Mouse (Mus musculus): ENCODE results near the gene Slc8a2. TPM values are rescaled to one million over a fixed set of nuclear protein-coding genes. Genes with fewer than 3 reads are reported as not detected.

Slc8a2 gene
- polyA plus RNA-seq, 1 experiment = 0.02 TPM

DNA sequence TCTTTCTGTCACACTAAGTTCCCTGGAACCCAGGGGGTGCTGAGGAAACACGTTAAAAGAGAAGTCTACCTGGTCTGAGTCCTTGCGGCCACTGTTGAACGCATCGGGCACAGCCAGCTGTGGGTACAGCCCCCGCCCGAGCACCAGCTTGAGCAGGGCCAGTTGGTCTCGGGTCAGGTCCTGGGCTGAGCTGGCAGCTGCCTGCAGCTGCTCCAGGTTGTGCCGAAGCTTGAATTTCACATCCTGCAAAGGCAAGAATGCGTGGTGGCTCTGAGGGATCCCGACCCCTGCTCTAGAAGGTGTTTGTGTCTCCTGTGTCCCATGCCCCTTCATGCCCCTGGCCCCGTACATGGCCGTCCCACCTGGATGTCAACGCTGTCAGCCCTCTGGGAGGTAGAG lies 73.9 kb downstream of the Slc8a2 start:
- H3K27me3 ChIP-seq (ENCODE audit: control insufficient read depth, insufficient read depth, insufficient read length) = no peaks in the 10 kb centered on the region
- no peaks in the 10 kb centered on the region for H3K79me2 ChIP-seq (ENCODE audit: control insufficient read depth, insufficient read depth)
- H3K4me2 ChIP-seq (ENCODE audit: low read depth) = no peak overlapping the region
- H3K36me3 ChIP-seq (ENCODE audit: control insufficient read depth, insufficient read depth) = no peaks in the 10 kb centered on the region
- no peak overlapping the region for H3ac ChIP-seq (ENCODE audit: control insufficient read depth, insufficient read length)
- TF ChIP-seq TCF12 (IDR thresholded peaks at IDR 0.05; ENCODE audit: insufficient read depth, poor library complexity, severe bottlenecking) (no peak), MYOD1 (IDR thresholded peaks at IDR 0.05; ENCODE audit: control insufficient read depth in 1 of 3, insufficient read length in 2 of 3, low read depth in 2 of 3) (peak in 1 of 3 experiments; percentile 18), MYOG (IDR thresholded peaks at IDR 0.05; ENCODE audit: control insufficient read depth in 1 of 3, insufficient read depth in 1 of 3, insufficient read length in 2 of 3, low read depth in 2 of 3) (peak in 2 of 3 experiments; percentile 13 to 47)
- no peak overlapping the region for H3K4me3 ChIP-seq

DNA sequence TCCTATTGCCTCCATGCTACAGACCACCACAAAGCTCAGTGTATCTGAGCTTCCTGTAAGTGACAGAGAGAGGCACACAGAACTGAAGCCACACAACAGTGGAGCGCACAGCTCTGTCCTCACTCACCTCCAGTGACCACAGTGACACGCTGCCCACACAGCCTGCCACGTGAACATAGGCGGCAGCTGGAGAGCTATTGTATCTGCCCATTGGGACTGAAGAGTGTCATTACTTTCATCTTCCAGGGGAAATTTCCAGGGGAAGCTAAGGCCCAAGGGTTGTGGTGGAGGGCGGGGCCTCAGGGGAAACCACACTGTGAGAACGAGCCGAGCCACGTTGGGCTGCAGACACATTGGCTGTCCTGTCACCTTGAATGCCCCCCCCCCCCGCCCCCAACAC lies 75.2 kb downstream of the Slc8a2 start:
- H3K4me2 ChIP-seq (ENCODE audit: low read depth) = no peak overlapping the region
- H3ac ChIP-seq (ENCODE audit: control insufficient read depth, insufficient read length) = no peak overlapping the region
- TF ChIP-seq SRF (IDR thresholded peaks at IDR 0.05; ENCODE audit: control insufficient read depth, insufficient read length, low read depth) (no peak), MYOG (IDR thresholded peaks at IDR 0.05; ENCODE audit: control insufficient read depth in 1 of 3, insufficient read depth in 1 of 3, insufficient read length in 2 of 3, low read depth in 2 of 3) (peak in 2 of 3 experiments; percentile 3 to 55), MYOD1 (IDR thresholded peaks at IDR 0.05; ENCODE audit: control insufficient read depth in 1 of 3, insufficient read length in 2 of 3, low read depth in 2 of 3) (peak in 1 of 3 experiments; percentile 75)
- H3K79me2 ChIP-seq (ENCODE audit: control insufficient read depth, insufficient read depth) = no peaks in the 10 kb centered on the region
- no peak overlapping the region for H3K4me3 ChIP-seq
- no peaks in the 10 kb centered on the region for H3K36me3 ChIP-seq (ENCODE audit: control insufficient read depth, insufficient read depth)
- H3K27me3 ChIP-seq (ENCODE audit: control insufficient read depth, insufficient read depth, insufficient read length) = no peaks in the 10 kb centered on the region

DNA sequence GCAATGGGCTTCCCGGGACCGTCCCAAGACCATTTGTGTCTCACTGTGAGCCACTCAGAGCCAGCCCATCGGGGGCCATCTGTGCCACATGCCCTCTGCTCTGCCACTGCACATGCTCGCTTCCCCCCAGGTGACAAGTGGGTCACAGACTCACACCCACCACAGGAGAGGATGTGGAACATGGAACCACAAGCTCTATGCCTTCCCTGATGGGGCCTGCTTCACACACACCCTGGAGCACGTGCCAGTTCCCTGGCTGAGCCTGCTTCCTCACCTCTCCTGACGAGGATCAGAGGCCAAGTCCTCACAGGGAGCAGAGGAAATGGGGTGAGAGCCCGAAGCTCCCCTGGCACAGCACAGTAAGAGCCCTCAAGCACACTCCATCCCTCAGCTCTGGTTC lies 77.5 kb downstream of the Slc8a2 start:
- no peaks in the 10 kb centered on the region for H3K79me2 ChIP-seq (ENCODE audit: control insufficient read depth, insufficient read depth)
- H3K4me3 ChIP-seq = no peak overlapping the region
- H3ac ChIP-seq (ENCODE audit: control insufficient read depth, insufficient read length) = no peak overlapping the region
- TF ChIP-seq CEBPB (IDR thresholded peaks at IDR 0.05; ENCODE audit: insufficient read depth, poor library complexity, severe bottlenecking) (no peak), MYOG (IDR thresholded peaks at IDR 0.05; ENCODE audit: control insufficient read depth in 1 of 3, insufficient read depth in 1 of 3, insufficient read length in 2 of 3, low read depth in 2 of 3) (no peak), E2F4 (IDR thresholded peaks at IDR 0.05; ENCODE audit: insufficient read depth) (no peak), POLR2AphosphoS2 (IDR thresholded peaks at IDR 0.05; ENCODE audit: insufficient read length, low read depth) (no peak), MYOD1 (IDR thresholded peaks at IDR 0.05; ENCODE audit: control insufficient read depth in 1 of 3, insufficient read length in 2 of 3, low read depth in 2 of 3) (no peak), TCF3 (IDR thresholded peaks at IDR 0.05; ENCODE audit: insufficient read length, low read depth) (no peak), SRF (IDR thresholded peaks at IDR 0.05; ENCODE audit: control insufficient read depth, insufficient read length, low read depth) (no peak), REST (IDR thresholded peaks at IDR 0.05; ENCODE audit: insufficient read depth, insufficient read length) (no peak)
- H3K27me3 ChIP-seq (ENCODE audit: control insufficient read depth, insufficient read depth, insufficient read length) = no peaks in the 10 kb centered on the region
- peak overlapping the region; percentile 38 for H3K4me2 ChIP-seq (ENCODE audit: low read depth)
- H3K36me3 ChIP-seq (ENCODE audit: control insufficient read depth, insufficient read depth) = no peaks in the 10 kb centered on the region

DNA sequence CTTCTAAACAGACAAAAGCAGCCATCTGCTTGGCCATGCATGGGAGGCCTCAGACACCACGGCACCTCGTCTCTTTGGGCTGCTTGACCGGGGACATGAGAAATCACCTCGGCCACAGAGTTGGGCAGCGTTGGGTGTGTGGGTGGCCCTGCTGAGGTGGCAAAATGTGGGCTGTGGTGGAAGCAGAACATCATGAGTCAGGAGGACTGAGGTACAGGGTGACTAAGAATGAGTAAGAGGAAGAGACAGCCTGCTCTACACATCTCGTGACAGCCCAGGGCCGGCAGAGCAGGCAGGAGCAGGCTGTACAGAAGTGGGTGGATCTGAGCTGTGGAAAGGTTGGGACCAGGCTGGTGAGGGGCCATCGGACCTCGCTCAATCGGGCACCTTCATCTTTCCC lies 77.9 kb downstream of the Slc8a2 start:
- peak in 2 of 3 experiments; percentile 57 to 68 for TF ChIP-seq MYOD1 (IDR thresholded peaks at IDR 0.05; ENCODE audit: control insufficient read depth in 1 of 3, insufficient read length in 2 of 3, low read depth in 2 of 3)
- TF ChIP-seq CEBPB (IDR thresholded peaks at IDR 0.05; ENCODE audit: insufficient read depth, poor library complexity, severe bottlenecking) = no peak
- TF ChIP-seq MYOG (IDR thresholded peaks at IDR 0.05; ENCODE audit: control insufficient read depth in 1 of 3, insufficient read depth in 1 of 3, insufficient read length in 2 of 3, low read depth in 2 of 3) = peak in 1 of 3 experiments; percentile 31
- TF ChIP-seq POLR2A (IDR thresholded peaks at IDR 0.05; ENCODE audit: insufficient read length, low read depth) = no peak
- no peak for TF ChIP-seq TCF12 (IDR thresholded peaks at IDR 0.05; ENCODE audit: insufficient read depth, poor library complexity, severe bottlenecking)
- H3K4me2 ChIP-seq (ENCODE audit: low read depth) = peak overlapping the region; percentile 52
- H3ac ChIP-seq (ENCODE audit: control insufficient read depth, insufficient read length) = no peak overlapping the region
- H3K27me3 ChIP-seq (ENCODE audit: control insufficient read depth, insufficient read depth, insufficient read length) = no peaks in the 10 kb centered on the region
- no peaks in the 10 kb centered on the region for H3K36me3 ChIP-seq (ENCODE audit: control insufficient read depth, insufficient read depth)
- no peaks in the 10 kb centered on the region for H3K79me2 ChIP-seq (ENCODE audit: control insufficient read depth, insufficient read depth)
- H3K4me3 ChIP-seq = no peak overlapping the region

DNA sequence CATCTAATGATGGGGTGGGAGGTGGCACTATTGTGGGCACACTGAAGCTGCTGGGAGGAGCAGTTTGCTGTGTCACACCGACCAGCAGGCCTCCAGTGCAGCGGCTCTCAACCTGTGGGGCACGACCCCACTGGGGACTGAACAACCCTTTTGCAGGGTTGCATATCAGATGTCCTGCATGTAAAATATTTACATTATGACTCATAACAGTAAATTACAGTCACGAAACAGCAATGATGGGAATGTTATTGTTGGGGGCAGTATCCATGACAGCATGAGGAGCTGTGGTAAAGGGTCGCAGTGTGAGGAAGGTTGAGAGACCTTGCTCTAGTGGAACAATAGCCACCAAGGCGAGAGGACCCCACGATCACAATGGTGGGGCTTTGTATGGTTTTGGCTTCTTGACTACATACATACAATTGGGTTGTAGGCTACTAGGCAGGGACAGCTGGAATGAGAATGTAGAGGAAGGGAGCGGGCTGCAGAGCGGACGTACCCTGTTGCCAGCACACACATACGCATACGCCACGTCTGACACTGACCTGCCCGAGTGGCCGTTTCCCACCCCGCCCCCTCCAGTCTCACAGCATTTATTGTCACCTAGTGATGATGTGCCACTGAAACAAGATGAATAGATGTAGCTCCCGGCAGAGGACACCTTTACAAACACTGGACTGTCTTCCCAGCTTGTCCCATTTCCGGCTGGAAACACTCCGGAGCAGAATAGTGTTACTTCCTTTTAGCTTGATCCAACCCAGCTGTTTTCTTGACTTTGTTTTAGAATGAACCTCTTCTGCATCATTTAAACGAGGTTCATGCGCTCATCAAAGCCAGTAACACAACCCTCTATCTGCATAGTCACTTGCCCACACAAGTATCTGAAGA lies 79.4 kb downstream of the Slc8a2 start:
- H3ac ChIP-seq (ENCODE audit: control insufficient read depth, insufficient read length) = no peak overlapping the region
- H3K27me3 ChIP-seq (ENCODE audit: control insufficient read depth, insufficient read depth, insufficient read length) = no peaks in the 10 kb centered on the region
- H3K4me2 ChIP-seq (ENCODE audit: low read depth) = peak overlapping the region; percentile 67
- TF ChIP-seq TCF12 (IDR thresholded peaks at IDR 0.05; ENCODE audit: insufficient read depth, poor library complexity, severe bottlenecking) (no peak), POLR2A (IDR thresholded peaks at IDR 0.05; ENCODE audit: insufficient read length, low read depth) (no peak), MAX (IDR thresholded peaks at IDR 0.05; ENCODE audit: low read depth) (no peak), USF1 (IDR thresholded peaks at IDR 0.05; ENCODE audit: low read depth) (no peak), CEBPB (IDR thresholded peaks at IDR 0.05; ENCODE audit: insufficient read depth, poor library complexity, severe bottlenecking) (no peak), REST (IDR thresholded peaks at IDR 0.05; ENCODE audit: insufficient read depth, insufficient read length) (no peak), MYOD1 (IDR thresholded peaks at IDR 0.05; ENCODE audit: control insufficient read depth in 1 of 3, insufficient read length in 2 of 3, low read depth in 2 of 3) (no peak), SRF (IDR thresholded peaks at IDR 0.05; ENCODE audit: control insufficient read depth, insufficient read length, low read depth) (no peak), POLR2AphosphoS2 (IDR thresholded peaks at IDR 0.05; ENCODE audit: insufficient read length, low read depth) (no peak), TCF3 (IDR thresholded peaks at IDR 0.05; ENCODE audit: insufficient read length, low read depth) (no peak), MYOG (IDR thresholded peaks at IDR 0.05; ENCODE audit: control insufficient read depth in 1 of 3, insufficient read depth in 1 of 3, insufficient read length in 2 of 3, low read depth in 2 of 3) (no peak), E2F4 (IDR thresholded peaks at IDR 0.05; ENCODE audit: insufficient read depth) (no peak)
- H3K36me3 ChIP-seq (ENCODE audit: control insufficient read depth, insufficient read depth) = no peaks in the 10 kb centered on the region
- H3K79me2 ChIP-seq (ENCODE audit: control insufficient read depth, insufficient read depth) = no peaks in the 10 kb centered on the region
- H3K4me3 ChIP-seq = no peak overlapping the region

Other genes starting within 250 kb of the Slc8a2 start
- not detected for gene Crx, start 249.9 kb upstream of the Slc8a2 start, polyA plus RNA-seq (2012; fragmentation: generic; extraction: Trizol)
- not detected for gene Crxos, start 247.2 kb upstream of the Slc8a2 start, polyA plus RNA-seq (2012; fragmentation: generic; extraction: Trizol)
- 507 TPM for gene Selenow, start 207.4 kb upstream of the Slc8a2 start, polyA plus RNA-seq (2012; fragmentation: generic; extraction: Trizol)
- gene Nop53, start 183.8 kb upstream of the Slc8a2 start, polyA plus RNA-seq (2012; fragmentation: generic; extraction: Trizol) = 270 TPM
- gene Ehd2, start 162.3 kb upstream of the Slc8a2 start, polyA plus RNA-seq (2012; fragmentation: generic; extraction: Trizol) = 104 TPM
- 6.6 TPM for gene Bicra, start 81.9 kb upstream of the Slc8a2 start, polyA plus RNA-seq (2012; fragmentation: generic; extraction: Trizol)
- not detected for gene Zfp541, start 68.0 kb upstream of the Slc8a2 start, polyA plus RNA-seq (2012; fragmentation: generic; extraction: Trizol)
- 193 TPM for gene Napa, start 31.4 kb upstream of the Slc8a2 start, polyA plus RNA-seq (2012; fragmentation: generic; extraction: Trizol)
- 16.4 TPM for gene Kptn, start 9.9 kb upstream of the Slc8a2 start, polyA plus RNA-seq (2012; fragmentation: generic; extraction: Trizol)
- gene Meis3, start 45.3 kb downstream of the Slc8a2 start, polyA plus RNA-seq (2012; fragmentation: generic; extraction: Trizol) = 2.2 TPM
- 9.0 TPM for gene Dhx34, start 92.2 kb downstream of the Slc8a2 start, polyA plus RNA-seq (2012; fragmentation: generic; extraction: Trizol)
- gene C5ar2, start 114.3 kb downstream of the Slc8a2 start, polyA plus RNA-seq (2012; fragmentation: generic; extraction: Trizol) = not detected
- not detected for gene C5ar1, start 129.7 kb downstream of the Slc8a2 start, polyA plus RNA-seq (2012; fragmentation: generic; extraction: Trizol)
- 12.1 TPM for gene Inafm1, start 143.8 kb downstream of the Slc8a2 start, polyA plus RNA-seq (2012; fragmentation: generic; extraction: Trizol)
- gene Ccdc9, start 157.0 kb downstream of the Slc8a2 start, polyA plus RNA-seq (2012; fragmentation: generic; extraction: Trizol) = 48.4 TPM
- 34.6 TPM for gene Bbc3, start 178.6 kb downstream of the Slc8a2 start, polyA plus RNA-seq (2012; fragmentation: generic; extraction: Trizol)

Data from myocyte (in vitro differentiated cells).